In genomic region chr1:118458963-118459920, GRCm38 (mm10) we compare ENCODE assay signal across 8 mouse cellular contexts.
A peak's percentile ranks its signal among the peaks of the same experiment; 100 is the strongest.
DNase-seq lines count a peak whose midpoint lies in the region; ATAC-seq and TF ChIP-seq lines count a peak whose summit lies in the region.

No protein-coding gene starts in this region.

- no peaks in the 10 kb centered on the region for H3K9me3 ChIP-seq in hindbrain, postnatal 0 days (ENCODE audit: low read length)

- H3K4me1 ChIP-seq in hindbrain, postnatal 0 days (ENCODE audit: insufficient read depth, low read length): peaks cover 16% of the 10 kb centered on the region; the same call in 1 of the 2 replicates

- TF ChIP-seq CTCF in gastrocnemius, adult 2 months (IDR thresholded peaks at IDR 0.05): peak; percentile 77
- peak; percentile 71 for TF ChIP-seq CTCF in hindbrain, postnatal 0 days (IDR thresholded peaks at IDR 0.05; ENCODE audit: low read depth)
- peak; percentile 65 for TF ChIP-seq CTCF in left cerebral cortex, adult 2 months (IDR thresholded peaks at IDR 0.05)

- H3K4me3 ChIP-seq in gastrocnemius, adult 2 months: peak overlapping the region; percentile 80
- H3K4me3 ChIP-seq in hindbrain, postnatal 0 days (ENCODE audit: low read length): peak overlapping the region; percentile 47
- H3K4me3 ChIP-seq in left cerebral cortex, adult 2 months: peak overlapping the region; percentile 62

- intact Hi-C loops in gastrocnemius, adult 2 months (cut with DNase I): loop anchor here (1.0 to 5.0 kb wide), 3 partner anchors 42 to 137 kb away; partner anchors contain the start of genes Clasp1 and Nifk
- intact Hi-C loops in left cerebral cortex, adult 2 months (cut with DNase I): loop anchor here (1.0 kb wide), 2 partner anchors 23 to 70 kb away; partner anchors contain the start of gene Clasp1

- peak overlapping the region; percentile 100 for H3K27ac ChIP-seq in gastrocnemius, adult 2 months
- H3K27ac ChIP-seq in hindbrain, postnatal 0 days: peak overlapping the region; percentile 96
- H3K27ac ChIP-seq in left cerebral cortex, adult 2 months: peak overlapping the region; percentile 97

- peaks cover 10% of the 10 kb centered on the region; the same call in 1 of the 2 replicates for H3K36me3 ChIP-seq in hindbrain, postnatal 0 days (ENCODE audit: insufficient read depth, low read length)

- 1% methylated on average over 53 of the region's 53 CpGs for WGBS in hindbrain, postnatal 0 days

- H3K4me2 ChIP-seq in hindbrain, postnatal 0 days (ENCODE audit: low read depth, low read length): peak overlapping the region; percentile 68

- peak; percentile 85 for ATAC-seq in common myeloid progenitor, adult 5-6 weeks (replicated peaks; ENCODE audit: low read depth, poor library complexity, severe bottlenecking)
- ATAC-seq in hindbrain, postnatal 0 days: peak; percentile 94
- peak; percentile 80 for ATAC-seq in megakaryocyte, adult 5-6 weeks (ENCODE audit: poor library complexity, severe bottlenecking)

- peak overlapping the region; percentile 67 for H3K9ac ChIP-seq in hindbrain, postnatal 0 days (replicated peaks; ENCODE audit: low read length)

- DNase-seq in ZHBTc4 (ENCODE audit: low read depth, low spot score): peak; percentile 99
- peak; percentile 94 for DNase-seq in gastrocnemius, adult 2 months
- DNase-seq in hindbrain, postnatal 0 days (ENCODE audit: low spot score): peak; percentile 96
- peak; percentile 84 to 86 for DNase-seq in left cerebral cortex, adult 2 months (ENCODE audit: extremely low spot score in 1 of 2, low spot score in 2 of 2)
- DNase-seq in right cerebral cortex, adult 2 months (ENCODE audit: low spot score in 2 of 2): peak; percentile 87 to 92
- DNase-seq in urinary bladder, postnatal 14 days (ENCODE audit: low spot score): peak; percentile 93

- no peaks in the 10 kb centered on the region for H3K27me3 ChIP-seq in hindbrain, postnatal 0 days (ENCODE audit: insufficient read depth, low read length)

Comparison
In these comparisons a context has a peak if more than half of its experiments do, and no peak if none do; other contexts are left out.
1. Peak in every context shown above with its lines: DNase-seq, ATAC-seq, H3K4me3 ChIP-seq and H3K27ac ChIP-seq.